ENCODE assay signal across 22 mouse cellular contexts in genomic region chr1:176979235-176979634, GRCm38 (mm10).
"Had no signal": no experiment of that assay in that cellular context is flagged by ENCODE, and none has a peak within 500 bp of the region (broad histone marks: within the 10 kb centered on the region; RNA-seq: fewer than 3 reads in every experiment).

No protein-coding gene starts in this region.

- ATAC-seq: intestine, postnatal 0 days; liver, postnatal 0 days; lung, postnatal 0 days; midbrain, embryonic 13.5 days; midbrain, embryonic 16.5 days had no signal

- H3K4me2 ChIP-seq: limb, embryonic 12.5 days; limb, embryonic 15.5 days; liver, embryonic 11.5 days; lung, embryonic 14.5 days; midbrain, embryonic 13.5 days; neural tube, embryonic 12.5 days; neural tube, embryonic 15.5 days had no signal

- H3K9ac ChIP-seq: limb, embryonic 12.5 days; limb, embryonic 15.5 days; liver, embryonic 14.5 days; liver, postnatal 0 days; lung, embryonic 14.5 days; midbrain, embryonic 13.5 days; neural tube, embryonic 12.5 days; neural tube, embryonic 15.5 days had no signal

- DNase-seq: kidney, adult 2 months; kidney, postnatal 10 days; kidney, postnatal 36 days; left cerebral cortex, postnatal 4 days; liver, postnatal 0 days; lung, embryonic 14.5 days; right cerebral cortex, adult 18-20 months; right cerebral cortex, postnatal 14 days; right cerebral cortex, postnatal 4 days; thymus, postnatal 25 days had no signal

- H3K4me3 ChIP-seq: limb, embryonic 12.5 days; limb, embryonic 15.5 days; midbrain, embryonic 13.5 days; neural tube, embryonic 12.5 days; neural tube, embryonic 15.5 days had no signal

- H3K27ac ChIP-seq: limb, embryonic 12.5 days; limb, embryonic 15.5 days; liver, embryonic 14.5 days; macrophage; midbrain, embryonic 13.5 days; neural tube, embryonic 12.5 days; neural tube, embryonic 15.5 days; stomach, postnatal 0 days had no signal

- H3K9me3 ChIP-seq: limb, embryonic 12.5 days; limb, embryonic 15.5 days; midbrain, embryonic 13.5 days; neural tube, embryonic 12.5 days; neural tube, embryonic 15.5 days had no signal

- H3K4me1 ChIP-seq: limb, embryonic 12.5 days; limb, embryonic 15.5 days; neural tube, embryonic 12.5 days had no signal

- H3K36me3 ChIP-seq: limb, embryonic 12.5 days; limb, embryonic 15.5 days; midbrain, embryonic 13.5 days; neural tube, embryonic 12.5 days; neural tube, embryonic 15.5 days had no signal

- H3K27me3 ChIP-seq: limb, embryonic 12.5 days; limb, embryonic 15.5 days; midbrain, embryonic 13.5 days; neural tube, embryonic 12.5 days had no signal
